20 mouse cellular contexts compared by ENCODE assay signal in genomic region chr9:60478806-60479205, GRCm38 (mm10). TPM values are rescaled to one million over a fixed set of nuclear protein-coding genes. Genes with fewer than 3 reads are reported as not detected.
DNase-seq lines count a peak whose midpoint lies in the region; ATAC-seq and TF ChIP-seq lines count a peak whose summit lies in the region.
"Had no signal": no experiment of that assay in that cellular context is flagged by ENCODE, and none has a peak within 500 bp of the region (broad histone marks: within the 10 kb centered on the region; RNA-seq: fewer than 3 reads in every experiment).

No protein-coding gene starts in this region.

- H3K36me3 ChIP-seq in embryonic facial prominence, embryonic 14.5 days (ENCODE audit: control insufficient read depth, insufficient read depth, low read length): no peaks in the 10 kb centered on the region
- H3K36me3 ChIP-seq in embryonic facial prominence, embryonic 10.5 days (replicated peaks): no peaks in the 10 kb centered on the region
- peaks cover 8% of the 10 kb centered on the region; the same call in 1 of the 2 replicates for H3K36me3 ChIP-seq in intestine, embryonic 14.5 days (ENCODE audit: control insufficient read depth, insufficient read depth, low read length)
- H3K36me3 ChIP-seq in intestine, postnatal 0 days (ENCODE audit: control insufficient read depth, insufficient read depth): no peaks in the 10 kb centered on the region
- no peaks in the 10 kb centered on the region for H3K36me3 ChIP-seq in lung, embryonic 15.5 days
- no peaks in the 10 kb centered on the region for H3K36me3 ChIP-seq in stomach, embryonic 16.5 days (ENCODE audit: control insufficient read depth, insufficient read depth, low read length)
- H3K36me3 ChIP-seq: embryonic facial prominence, embryonic 12.5 days; hindbrain, embryonic 12.5 days; liver, embryonic 12.5 days; midbrain, embryonic 15.5 days had no signal

- H3K4me2 ChIP-seq in embryonic facial prominence, embryonic 14.5 days (ENCODE audit: low read depth, low read length): no peak overlapping the region
- no peak overlapping the region for H3K4me2 ChIP-seq in intestine, embryonic 14.5 days (ENCODE audit: low read length)
- no peak overlapping the region for H3K4me2 ChIP-seq in intestine, postnatal 0 days (replicated peaks; ENCODE audit: low read depth)
- H3K4me2 ChIP-seq in lung, embryonic 15.5 days: no peak overlapping the region
- H3K4me2 ChIP-seq in stomach, embryonic 16.5 days (ENCODE audit: low read depth, low read length): no peak overlapping the region
- H3K4me2 ChIP-seq: embryonic facial prominence, embryonic 12.5 days; hindbrain, embryonic 12.5 days; midbrain, embryonic 15.5 days had no signal

- peak; percentile 30; the same call in 1 of the 2 replicates for ATAC-seq in embryonic facial prominence, embryonic 14.5 days (ENCODE audit: low read depth)
- peak; percentile 64 for ATAC-seq in intestine, embryonic 14.5 days (replicated peaks; ENCODE audit: low FRiP score, low TSS enrichment, low read depth)
- ATAC-seq in intestine, postnatal 0 days: no peak
- peak; percentile 58; the same call in 1 of the 2 replicates for ATAC-seq in lung, embryonic 15.5 days (ENCODE audit: borderline replicate concordance, extremely low read depth, low FRiP score, low TSS enrichment)
- ATAC-seq in stomach, embryonic 16.5 days (ENCODE audit: insufficient read depth, low FRiP score): peak; percentile 79; the same call in 1 of the 2 replicates
- ATAC-seq: forebrain, postnatal 0 days; inflammation-experienced regulatory T-cells, adult 6 months; midbrain, embryonic 15.5 days; Patski had no signal

- H3K27ac ChIP-seq in embryonic facial prominence, embryonic 14.5 days (replicated peaks; ENCODE audit: low read depth, low read length): no peak overlapping the region
- H3K27ac ChIP-seq in embryonic facial prominence, embryonic 10.5 days (replicated peaks): no peak overlapping the region
- H3K27ac ChIP-seq in intestine, embryonic 14.5 days (ENCODE audit: low read depth): peak overlapping the region; percentile 48; the same call in 1 of the 2 replicates
- no peak overlapping the region for H3K27ac ChIP-seq in intestine, postnatal 0 days (ENCODE audit: low read depth, low read length)
- H3K27ac ChIP-seq in lung, embryonic 15.5 days: peak overlapping the region; percentile 62; the same call in 1 of the 2 replicates
- H3K27ac ChIP-seq in stomach, embryonic 16.5 days (ENCODE audit: low read length): peak overlapping the region; percentile 49; the same call in 1 of the 2 replicates
- H3K27ac ChIP-seq: embryonic facial prominence, embryonic 12.5 days; hindbrain, embryonic 12.5 days; liver, embryonic 12.5 days; midbrain, embryonic 15.5 days had no signal

- no peak for TF ChIP-seq CTCF in intestine, postnatal 0 days (IDR thresholded peaks at IDR 0.05; ENCODE audit: low read depth)

- no peaks in the 10 kb centered on the region for H3K27me3 ChIP-seq in embryonic facial prominence, embryonic 14.5 days (replicated peaks; ENCODE audit: control insufficient read depth, insufficient read depth, low read length)
- H3K27me3 ChIP-seq in embryonic facial prominence, embryonic 10.5 days (replicated peaks; ENCODE audit: low read depth, poor library complexity, severe bottlenecking): no peaks in the 10 kb centered on the region
- H3K27me3 ChIP-seq in intestine, embryonic 14.5 days (replicated peaks; ENCODE audit: control insufficient read depth, insufficient read depth, low read length): no peaks in the 10 kb centered on the region
- no peaks in the 10 kb centered on the region for H3K27me3 ChIP-seq in intestine, postnatal 0 days (replicated peaks; ENCODE audit: control insufficient read depth, insufficient read depth, low read length)
- no peaks in the 10 kb centered on the region for H3K27me3 ChIP-seq in lung, embryonic 15.5 days
- H3K27me3 ChIP-seq in stomach, embryonic 16.5 days (ENCODE audit: control insufficient read depth, insufficient read depth, low read length): no peaks in the 10 kb centered on the region
- H3K27me3 ChIP-seq: embryonic facial prominence, embryonic 12.5 days; hindbrain, embryonic 12.5 days; liver, embryonic 12.5 days; midbrain, embryonic 15.5 days; Patski had no signal

- 0 out of 2 replicates have a peak, but pooled peaks cover 2% of the 10 kb centered on the region for H3K4me1 ChIP-seq in embryonic facial prominence, embryonic 14.5 days (ENCODE audit: control insufficient read depth, insufficient read depth, low read length)
- 0 out of 2 replicates have a peak, but pooled peaks cover 4% of the 10 kb centered on the region for H3K4me1 ChIP-seq in embryonic facial prominence, embryonic 10.5 days
- peaks cover 22% of the 10 kb centered on the region for H3K4me1 ChIP-seq in intestine, embryonic 14.5 days (replicated peaks; ENCODE audit: control insufficient read depth, insufficient read depth, low read length)
- 0 out of 2 replicates have a peak, but pooled peaks cover 3% of the 10 kb centered on the region for H3K4me1 ChIP-seq in intestine, postnatal 0 days (replicated peaks; ENCODE audit: control insufficient read depth, insufficient read depth, low read length)
- peaks cover 30% of the 10 kb centered on the region for H3K4me1 ChIP-seq in lung, embryonic 15.5 days
- peaks cover 14% of the 10 kb centered on the region for H3K4me1 ChIP-seq in stomach, embryonic 16.5 days (ENCODE audit: control insufficient read depth, insufficient read depth, low read length)
- H3K4me1 ChIP-seq: hindbrain, embryonic 12.5 days; midbrain, embryonic 15.5 days had no signal

- peak; percentile 84 for DNase-seq in embryonic facial prominence, embryonic 14.5 days (ENCODE audit: low spot score)
- DNase-seq in embryonic facial prominence, embryonic 10.5 days (ENCODE audit: low spot score): no peak
- DNase-seq in intestine, embryonic 14.5 days (ENCODE audit: low spot score): no peak
- DNase-seq in lung, postnatal 14 days: no peak
- DNase-seq in thymus, postnatal 25 days: no peak
- DNase-seq: adrenal gland, postnatal 10 days; cerebellum, adult 9-10 months; forebrain, postnatal 0 days; kidney, postnatal 36 days; lung, postnatal 36 days had no signal

- WGBS in embryonic facial prominence, embryonic 14.5 days: 35% methylated on average over 6 of the region's 6 CpGs
- WGBS in embryonic facial prominence, embryonic 10.5 days: 74% methylated on average over 6 of the region's 6 CpGs
- WGBS in intestine, embryonic 14.5 days: 31% methylated on average over 6 of the region's 6 CpGs
- WGBS in intestine, postnatal 0 days: 53% methylated on average over 6 of the region's 6 CpGs
- 29% methylated on average over 6 of the region's 6 CpGs for WGBS in lung, embryonic 15.5 days
- 36% methylated on average over 6 of the region's 6 CpGs for WGBS in stomach, embryonic 16.5 days

- no peak overlapping the region for H3K4me3 ChIP-seq in embryonic facial prominence, embryonic 14.5 days (ENCODE audit: low read depth, low read length)
- H3K4me3 ChIP-seq in embryonic facial prominence, embryonic 10.5 days: no peak overlapping the region
- H3K4me3 ChIP-seq in intestine, embryonic 14.5 days (ENCODE audit: low read depth, low read length): no peak overlapping the region
- H3K4me3 ChIP-seq in intestine, postnatal 0 days (ENCODE audit: low read depth, low read length): no peak overlapping the region
- H3K4me3 ChIP-seq in lung, embryonic 15.5 days: no peak overlapping the region
- H3K4me3 ChIP-seq in stomach, embryonic 16.5 days (replicated peaks; ENCODE audit: low read length): no peak overlapping the region
- H3K4me3 ChIP-seq: embryonic facial prominence, embryonic 12.5 days; hindbrain, embryonic 12.5 days; liver, embryonic 12.5 days; midbrain, embryonic 15.5 days; myocyte had no signal

- H3K9me3 ChIP-seq in embryonic facial prominence, embryonic 14.5 days (ENCODE audit: control insufficient read depth, low read length): no peaks in the 10 kb centered on the region
- no peaks in the 10 kb centered on the region for H3K9me3 ChIP-seq in embryonic facial prominence, embryonic 10.5 days
- H3K9me3 ChIP-seq in intestine, embryonic 14.5 days (ENCODE audit: control insufficient read depth, low read length): no peaks in the 10 kb centered on the region
- H3K9me3 ChIP-seq in intestine, postnatal 0 days (ENCODE audit: control insufficient read depth): no peaks in the 10 kb centered on the region
- H3K9me3 ChIP-seq in lung, embryonic 15.5 days: no peaks in the 10 kb centered on the region
- no peaks in the 10 kb centered on the region for H3K9me3 ChIP-seq in stomach, embryonic 16.5 days (replicated peaks; ENCODE audit: control insufficient read depth, low read length)
- H3K9me3 ChIP-seq: embryonic facial prominence, embryonic 12.5 days; hindbrain, embryonic 12.5 days; liver, embryonic 12.5 days; midbrain, embryonic 15.5 days had no signal

- no peak overlapping the region for H3K9ac ChIP-seq in embryonic facial prominence, embryonic 14.5 days (ENCODE audit: low read depth, low read length)
- H3K9ac ChIP-seq in intestine, embryonic 14.5 days (ENCODE audit: low read length): no peak overlapping the region
- H3K9ac ChIP-seq in intestine, postnatal 0 days (ENCODE audit: low read depth, low read length): no peak overlapping the region
- no peak overlapping the region for H3K9ac ChIP-seq in lung, embryonic 15.5 days
- H3K9ac ChIP-seq in stomach, embryonic 16.5 days (ENCODE audit: low read length): no peak overlapping the region
- H3K9ac ChIP-seq: embryonic facial prominence, embryonic 12.5 days; forebrain, postnatal 0 days; hindbrain, embryonic 12.5 days; liver, embryonic 12.5 days; midbrain, embryonic 15.5 days had no signal

RNA-seq across cellular contexts. Expression of gene Thsd4, which starts 43.0 kb away (rescaled TPM):
- polyA plus RNA-seq in embryonic facial prominence, embryonic 14.5 days (2014; fragmentation: Nextera tagmentation; extraction: Ambion mirVana): 26.1 and 28.1 TPM in 2 replicates
- polyA plus RNA-seq in embryonic facial prominence, embryonic 10.5 days (2016; fragmentation: Nextera tagmentation; extraction: Ambion mirVana): 4.2 and 5.7 TPM in 2 replicates
- polyA plus RNA-seq in intestine, embryonic 14.5 days (2014; fragmentation: Nextera tagmentation; extraction: Ambion mirVana): 32.6 and 34.9 TPM in 2 replicates
- polyA plus RNA-seq in intestine, postnatal 0 days (2015; fragmentation: Nextera tagmentation; extraction: Ambion mirVana): 11.4 and 13.6 TPM in 2 replicates
- polyA plus RNA-seq in lung, embryonic 15.5 days (2015; fragmentation: Nextera tagmentation; extraction: Ambion mirVana): 9.6 and 10.0 TPM in 2 replicates
- 18.7 and 20.0 TPM in 2 replicates for polyA plus RNA-seq in stomach, embryonic 16.5 days (2015; fragmentation: Nextera tagmentation; extraction: Ambion mirVana)
- polyA plus RNA-seq: inflammation-experienced regulatory T-cells, adult 6 months had no signal

Comparison
In these comparisons a context has a peak if more than half of its experiments do, and no peak if none do; other contexts are left out.
1. H3K27ac ChIP-seq: peak in intestine, embryonic 14.5 days (single experiment), lung, embryonic 15.5 days (single experiment) and stomach, embryonic 16.5 days (single experiment); none in embryonic facial prominence, embryonic 14.5 days (single experiment), embryonic facial prominence, embryonic 10.5 days (single experiment) and intestine, postnatal 0 days (single experiment).